Mouse (Mus musculus) liver, adult 2 months (tissue): ENCODE results near the gene Styx. TPM values are rescaled to one million over a fixed set of nuclear protein-coding genes. Genes with fewer than 3 reads are reported as not detected.
"Not testable (repeated sequence)": the region's sequence is repeated elsewhere in the genome, so short reads cannot be mapped to it uniquely, and the experiment has no call there.

Experiments used
- DNase-seq: peaks from one replicate; pipeline ENCODE4 v3.0.0-alpha.2; 2011; ENCODE audit warnings: low read depth, low spot score; ENCODE audit errors: extremely low read depth
- H3K27ac ChIP-seq: fragments of 200-500 bp; replicated peaks from 2 replicates; pipeline ENCODE4 v1.5.1; 2012; ENCODE audit warnings: low read depth, mild to moderate bottlenecking, control low read depth, inconsistent platforms, low read length; ENCODE audit not compliant: insufficient read depth
- H3K27me3 ChIP-seq: fragments of 200-500 bp; 2 replicates; pipeline ENCODE4 v1.6.1; 2012; ENCODE audit warnings: mild to moderate bottlenecking, moderate library complexity, low read length, inconsistent platforms; ENCODE audit not compliant: control insufficient read depth, insufficient read depth
- H3K36me3 ChIP-seq: fragments of 200-500 bp; 2 replicates; pipeline ENCODE4 v1.6.1; 2012; ENCODE audit warnings: low read length, inconsistent platforms; ENCODE audit not compliant: control insufficient read depth, insufficient read depth
- H3K4me1 ChIP-seq: fragments of 200-500 bp; 2 replicates; pipeline ENCODE4 v1.6.1; 2011; ENCODE audit warnings: low read length; ENCODE audit not compliant: control insufficient read depth, insufficient read depth
- H3K4me3 ChIP-seq: fragments of 200-500 bp; 2 replicates; pipeline ENCODE4 v1.5.1; 2011; ENCODE audit warnings: low read depth, mild to moderate bottlenecking, control low read depth, low read length, moderate library complexity; ENCODE audit not compliant: insufficient read depth
- H3K79me2 ChIP-seq: fragments of 200-500 bp; 2 replicates; pipeline ENCODE4 v1.6.1; 2012; ENCODE audit warnings: inconsistent platforms, mild to moderate bottlenecking, low read length, moderate library complexity; ENCODE audit not compliant: control insufficient read depth, insufficient read depth
- H3K9ac ChIP-seq: fragments of 200-500 bp; 2 replicates; pipeline ENCODE4 v1.6.1; 2012; ENCODE audit warnings: low read depth, mild to moderate bottlenecking, control low read depth, inconsistent platforms, low read length
- CTCF ChIP-seq: fragments of 200-500 bp; IDR thresholded peaks from 2 replicates; pipeline ENCODE4 v1.5.1; 2011; ENCODE audit warnings: low read depth, low read length, control low read depth
- POLR2A ChIP-seq: fragments of 200-500 bp; IDR thresholded peaks from 2 replicates; pipeline ENCODE4 v1.6.1; 2011; ENCODE audit warnings: low read length, control low read depth; ENCODE audit not compliant: insufficient read depth; ENCODE audit errors: extremely low read depth
- WGBS: fragments of 180-500 bp; shearing (Covaris S2); methylation state at CpG from one replicate; pipeline ENCODE4 v1.1.7; 2018; 5-methylcytosine and 5-hydroxymethylcytosine counted together
- polyA plus RNA-seq: library from polyadenylated mRNA; depleted of rRNA; stranded (reverse); fragments of >200 nt; gene quantifications from 2 replicates; pipeline ENCODE4 v1.2.3, GENCODE M21; 2012
- total RNA-seq: library from RNA; depleted of rRNA; stranded (reverse); fragments of >200 nt; gene quantifications from 2 replicates; pipeline ENCODE4 v1.2.3, GENCODE M21; 2014

The Styx gene
- total and polyA plus RNA-seq, 2 experiments, result 1.4 to 5.3 TPM

DNA sequence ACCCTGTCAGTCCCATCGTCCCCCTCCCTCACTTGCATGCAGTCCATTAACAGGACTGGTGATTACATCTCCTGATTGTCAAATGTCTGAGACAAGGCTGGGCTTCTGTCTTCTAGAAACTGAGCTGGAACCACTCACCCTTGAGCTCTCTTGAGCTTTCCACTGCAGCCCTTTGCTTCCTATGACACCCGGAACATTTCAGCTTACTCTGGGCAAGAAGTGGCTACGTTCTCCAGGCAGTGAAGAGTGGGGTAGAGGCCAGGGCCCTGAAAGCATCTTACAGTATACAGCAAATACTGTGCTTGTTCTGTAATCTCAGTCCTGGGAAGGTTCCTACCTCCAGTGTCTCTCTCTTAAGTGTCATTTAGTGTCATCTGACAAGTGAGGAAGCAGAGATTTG is 38.3 kb downstream of the Styx start:
- H3K36me3 ChIP-seq, result peaks cover 2% of the 10 kb centered on the region; the same call in 1 of the 2 replicates
- H3K4me1 ChIP-seq, result peaks cover 21% of the 10 kb centered on the region
- H3K9ac ChIP-seq, result peak overlapping the region; percentile 75
- peak overlapping the region; percentile 95 for H3K4me3 ChIP-seq
- H3K79me2 ChIP-seq, result peaks cover 6% of the 10 kb centered on the region; the same call in 1 of the 2 replicates
- peak overlapping the region; percentile 91 for H3K27ac ChIP-seq
- DNase-seq, result no peak
- H3K27me3 ChIP-seq, result no peaks in the 10 kb centered on the region
- WGBS, result 5% methylated on average over 3 of the region's 3 CpGs
- TF ChIP-seq POLR2A (no peak), CTCF (no peak)

DNA sequence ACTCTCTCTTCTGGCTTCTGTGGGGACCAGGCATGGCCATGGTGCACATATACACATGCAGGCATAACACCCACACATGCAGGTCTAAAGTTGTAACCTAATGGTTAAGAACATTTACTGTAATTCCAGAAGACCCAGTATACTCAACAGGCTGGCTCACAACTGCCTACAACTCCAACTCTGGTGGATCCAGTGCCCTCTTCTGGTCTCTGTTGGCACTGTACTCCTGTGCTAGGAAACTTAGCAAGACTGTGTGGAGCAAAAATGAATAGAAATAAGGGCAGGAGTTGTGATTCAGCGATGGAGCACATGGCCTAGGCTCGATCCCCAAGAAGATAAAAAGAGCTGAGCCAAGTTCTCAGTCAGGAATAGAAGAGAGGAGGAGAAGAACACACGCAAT is 48.9 kb downstream of the Styx start:
- Histone ChIP-seq H3K27ac (no peak overlapping the region), H3K36me3 (no peaks in the 10 kb centered on the region), H3K4me3 (no peak overlapping the region), H3K79me2 (no peaks in the 10 kb centered on the region), H3K27me3 (no peaks in the 10 kb centered on the region), H3K4me1 (no peaks in the 10 kb centered on the region), H3K9ac (no peak overlapping the region)
- peak; percentile 59 for TF ChIP-seq CTCF
- TF ChIP-seq POLR2A, result no peak
- whole genome bisulfite sequencing, result 74% methylated on average over 3 of the region's 3 CpGs
- DNase-seq, result peak; percentile 66

GRCm38 (mm10) chr14:45403651-45404050 is 52.8 kb downstream of the Styx start:
- H3K9ac ChIP-seq, result no peak overlapping the region
- no peaks in the 10 kb centered on the region for H3K4me1 ChIP-seq
- DNase-seq, result no peak
- TF ChIP-seq CTCF (no peak), POLR2A (no peak)
- H3K79me2 ChIP-seq, result no peaks in the 10 kb centered on the region
- WGBS, result 83% methylated on average over 7 of the region's 7 CpGs
- no peaks in the 10 kb centered on the region for H3K27me3 ChIP-seq
- H3K4me3 ChIP-seq, result no peak overlapping the region
- no peaks in the 10 kb centered on the region for H3K36me3 ChIP-seq
- no peak overlapping the region for H3K27ac ChIP-seq

DNA sequence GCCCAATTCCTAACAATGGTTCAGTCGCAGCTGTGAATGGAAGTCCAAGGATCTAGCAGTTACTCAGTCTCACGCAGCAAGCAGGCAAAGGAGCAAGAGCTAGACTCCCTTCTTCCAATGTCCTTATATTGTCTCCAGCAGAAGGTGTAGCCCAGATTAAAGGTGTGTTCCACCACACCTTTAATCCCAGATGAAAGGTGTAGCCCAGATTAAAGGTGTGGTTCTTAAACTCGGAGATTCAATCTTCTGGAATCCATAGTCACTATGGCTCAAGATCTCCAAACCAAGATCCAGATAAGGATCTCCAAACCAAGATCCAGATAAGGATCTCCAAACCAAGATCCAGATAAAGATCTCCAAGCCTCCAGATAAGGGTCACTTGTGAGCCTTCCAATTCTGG is 53.9 kb downstream of the Styx start, which contains the start of gene Gnpnat1:
TSS of gene Gnpnat1 (minus strand) at position 101 of the 400 bp plus-strand sequence.
- H3K4me3 ChIP-seq, H3K27me3 ChIP-seq, H3K79me2 ChIP-seq, H3K4me1 ChIP-seq, H3K27ac ChIP-seq, H3K36me3 ChIP-seq, H3K9ac ChIP-seq, DNase-seq: not testable (repeated sequence)
- 66% methylated on average over 2 of the region's 3 CpGs for WGBS

- Histone ChIP-seq H3K79me2 (no peaks in the 10 kb centered on the region), H3K4me1 (peaks cover 11% of the 10 kb centered on the region), H3K4me3 (no peak overlapping the region), H3K27ac (peak overlapping the region; percentile 100), H3K9ac (no peak overlapping the region), H3K36me3 (no peaks in the 10 kb centered on the region), H3K27me3 (no peaks in the 10 kb centered on the region)
- DNase-seq, result peak; percentile 96
- TF ChIP-seq POLR2A (no peak), CTCF (no peak)
- WGBS, result 26% methylated on average over 4 of the region's 4 CpGs
Measured at GRCm38 (mm10) chr14:45416265-45416664, 65.4 kb downstream of the Styx start.

GRCm38 (mm10) chr14:45418553-45418952 is 67.7 kb downstream of the Styx start:
- no peak overlapping the region for H3K9ac ChIP-seq
- no peak for TF ChIP-seq CTCF
- TF ChIP-seq POLR2A, result no peak
- peak overlapping the region; percentile 99 for H3K27ac ChIP-seq
- no peaks in the 10 kb centered on the region for H3K79me2 ChIP-seq
- DNase-seq, result peak; percentile 99
- H3K27me3 ChIP-seq, result no peaks in the 10 kb centered on the region
- no peaks in the 10 kb centered on the region for H3K36me3 ChIP-seq
- H3K4me1 ChIP-seq, result peaks cover 13% of the 10 kb centered on the region
- WGBS, result 22% methylated on average over 3 of the region's 3 CpGs
- no peak overlapping the region for H3K4me3 ChIP-seq
